Mouse (Mus musculus): ENCODE results near the gene Rps6kl1.

DNA sequence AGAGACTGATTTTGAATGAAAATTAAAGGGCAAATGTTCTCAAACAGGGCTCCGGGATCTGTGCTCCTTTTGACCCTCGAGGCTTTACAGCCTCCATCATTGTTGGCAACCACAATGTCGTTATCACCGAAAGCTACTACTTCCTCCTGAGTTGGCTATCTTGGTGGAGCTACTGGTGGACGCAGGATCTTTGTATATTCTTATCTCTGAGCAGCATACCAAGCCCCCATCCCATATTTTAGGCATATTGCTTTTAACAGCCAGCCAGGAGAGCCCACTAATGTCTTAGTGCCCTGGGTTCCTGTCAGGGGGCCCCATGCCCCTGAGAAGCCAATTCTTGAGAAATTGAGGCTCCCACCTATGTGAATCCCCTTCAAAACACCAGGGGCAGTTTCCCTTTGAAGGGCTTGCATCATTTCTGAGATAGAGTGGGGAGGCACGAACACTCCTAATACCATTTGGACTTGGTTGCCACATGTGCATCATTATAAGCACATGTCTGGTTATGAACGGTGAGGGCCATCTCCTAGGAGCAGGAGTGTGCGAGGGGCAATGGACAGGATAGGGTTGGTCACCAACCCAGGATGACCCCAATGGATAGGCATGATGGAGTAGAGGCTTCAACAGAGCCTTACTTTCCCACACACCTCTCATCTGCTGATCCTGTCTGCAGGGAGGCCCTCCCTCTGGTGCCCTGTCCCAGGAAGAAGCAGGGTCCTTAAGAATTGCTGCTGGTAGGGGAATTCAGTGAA, 16.8 kb downstream of the Rps6kl1 start:
- TF ChIP-seq CTCF (IDR thresholded peaks at IDR 0.05; ENCODE audit: control insufficient read depth, insufficient read depth, insufficient read length) (no peak), MYOG (IDR thresholded peaks at IDR 0.05; ENCODE audit: control insufficient read depth, extremely low read depth, insufficient read length) (no peak)

Data from C2C12 (cell line).